Mouse (Mus musculus) embryonic fibroblast, embryonic 13.5 days (primary cell): ENCODE data around the gene Osbpl6.

Experiments used
- CTCF ChIP-seq: IDR thresholded peaks from 2 replicates; pipeline ENCODE4 v1.5.1; 2011; ENCODE audit warnings: mild to moderate bottlenecking, control low read depth, low read length, moderate library complexity, borderline replicate concordance; ENCODE audit not compliant: insufficient read depth
- POLR2A ChIP-seq: IDR thresholded peaks from 2 replicates; pipeline ENCODE4 v1.6.1; 2011; ENCODE audit warnings: low read depth, mild to moderate bottlenecking, control low read depth, low read length, moderate library complexity

GRCm38 (mm10) chr2:76491371-76491770 is 85.1 kb downstream of the Osbpl6 start:
- TF ChIP-seq CTCF (no peak), POLR2A (no peak)
